Mouse (Mus musculus) heart, embryonic 13.5 days (tissue): ENCODE data around the gene Adgrl2. TPM values are rescaled to one million over a fixed set of nuclear protein-coding genes. Genes with fewer than 3 reads are reported as not detected.

ENCODE experiments used
- ATAC-seq: fragments of 200-750 bp; cut with Nextera tagmentation; 2 replicates; pipeline ENCODE4 v1.8.0; 2017; ENCODE audit warnings: moderate TSS enrichment; ENCODE audit not compliant: insufficient number of reproducible peaks, low FRiP score, low TSS enrichment; ENCODE audit errors: extremely low read depth
- H3K27ac ChIP-seq: fragments of 300-500 bp; sonication (generic); replicated peaks from 2 replicates; pipeline ENCODE4 v1.5.1; 2015; ENCODE audit warnings: moderate library complexity, mild to moderate bottlenecking, inconsistent platforms
- H3K27me3 ChIP-seq: fragments of 300-500 bp; sonication (generic); replicated peaks from 2 replicates; pipeline ENCODE4 v1.6.1; 2015; ENCODE audit warnings: mild to moderate bottlenecking, inconsistent platforms
- H3K36me3 ChIP-seq: fragments of 300-500 bp; sonication (generic); 2 replicates; pipeline ENCODE4 v1.6.1; 2015; ENCODE audit warnings: mild to moderate bottlenecking, inconsistent platforms
- H3K4me1 ChIP-seq: fragments of 300-500 bp; sonication (generic); 2 replicates; pipeline ENCODE4 v1.6.1; 2015; ENCODE audit warnings: inconsistent platforms
- H3K4me2 ChIP-seq: fragments of 300-500 bp; sonication (generic); 2 replicates; pipeline ENCODE4 v1.6.1; 2015; ENCODE audit warnings: inconsistent platforms, mild to moderate bottlenecking, moderate library complexity
- H3K4me3 ChIP-seq: fragments of 300-500 bp; sonication (generic); 2 replicates; pipeline ENCODE4 v1.5.1; 2015; ENCODE audit warnings: moderate library complexity, mild to moderate bottlenecking, inconsistent platforms
- H3K9ac ChIP-seq: fragments of 300-500 bp; sonication (generic); 2 replicates; pipeline ENCODE4 v1.6.1; 2015; ENCODE audit warnings: inconsistent platforms, mild to moderate bottlenecking, moderate library complexity
- H3K9me3 ChIP-seq: fragments of 300-500 bp; sonication (generic); 2 replicates; pipeline ENCODE4 v1.6.1; 2016; ENCODE audit warnings: inconsistent platforms
- WGBS: fragments of 180-500 bp; shearing (Covaris S2); methylation state at CpG from one replicate; pipeline ENCODE4 v1.1.7; 2015; ENCODE audit warnings: mixed read lengths; 5-methylcytosine and 5-hydroxymethylcytosine counted together
- polyA plus RNA-seq: library from polyadenylated mRNA; unstranded; fragments of >200 nt; fragmentation: Nextera tagmentation; extraction: Ambion mirVana; gene quantifications from 2 replicates; pipeline ENCODE4 v1.2.1, GENCODE M21; 2015

Adgrl2 gene
- polyA plus RNA-seq, 1 experiment from 2014 or later = 34.4 TPM

- no peak overlapping the region for H3K9ac ChIP-seq
- H3K27me3 ChIP-seq = no peaks in the 10 kb centered on the region
- 86% methylated on average over 5 of the region's 5 CpGs for WGBS
- H3K27ac ChIP-seq = no peak overlapping the region
- H3K9me3 ChIP-seq = no peaks in the 10 kb centered on the region
- no peak for ATAC-seq
- peaks cover 15% of the 10 kb centered on the region for H3K4me1 ChIP-seq
- H3K36me3 ChIP-seq = no peaks in the 10 kb centered on the region
- no peak overlapping the region for H3K4me2 ChIP-seq
- no peak overlapping the region for H3K4me3 ChIP-seq
Observed at GRCm38 (mm10) chr3:148881431-148881830, 108.9 kb downstream of the Adgrl2 start.

- WGBS = 71% methylated on average over 5 of the region's 5 CpGs
- no peak overlapping the region for H3K4me3 ChIP-seq
Observed at GRCm38 (mm10) chr3:148872563-148872962, 117.8 kb downstream of the Adgrl2 start.

GRCm38 (mm10) chr3:148871792-148872464, 118.4 kb downstream of the Adgrl2 start:
- ATAC-seq = no peak
- peaks cover 22% of the 10 kb centered on the region for H3K4me1 ChIP-seq
- no peak overlapping the region for H3K4me3 ChIP-seq
- H3K27me3 ChIP-seq = no peaks in the 10 kb centered on the region
- H3K9me3 ChIP-seq = no peaks in the 10 kb centered on the region
- WGBS = 73% methylated on average over 5 of the region's 5 CpGs
- H3K4me2 ChIP-seq = no peak overlapping the region
- peaks cover 7% of the 10 kb centered on the region for H3K36me3 ChIP-seq
- H3K27ac ChIP-seq = no peak overlapping the region
- H3K9ac ChIP-seq = no peak overlapping the region

More at GRCm38 (mm10) chr3:148872563-148872962, 117.8 kb downstream of the Adgrl2 start:
- Histone ChIP-seq H3K4me2 (no peak overlapping the region), H3K4me1 (peaks cover 18% of the 10 kb centered on the region), H3K9me3 (no peaks in the 10 kb centered on the region), H3K27me3 (no peaks in the 10 kb centered on the region), H3K36me3 (peaks cover 7% of the 10 kb centered on the region), H3K9ac (no peak overlapping the region), H3K27ac (no peak overlapping the region)
- no peak for ATAC-seq

- H3K27ac ChIP-seq = no peak overlapping the region
- H3K4me2 ChIP-seq = no peak overlapping the region
- H3K27me3 ChIP-seq = no peaks in the 10 kb centered on the region
- peaks cover 31% of the 10 kb centered on the region for H3K4me1 ChIP-seq
- no peaks in the 10 kb centered on the region for H3K9me3 ChIP-seq
- H3K4me3 ChIP-seq = no peak overlapping the region
- no peak overlapping the region for H3K9ac ChIP-seq
- H3K36me3 ChIP-seq = peaks cover 27% of the 10 kb centered on the region
- ATAC-seq = no peak
- 52% methylated on average over 8 of the region's 8 CpGs for WGBS
Observed at GRCm38 (mm10) chr3:148867618-148868017, 122.7 kb downstream of the Adgrl2 start.

- no peaks in the 10 kb centered on the region for H3K27me3 ChIP-seq
- peak overlapping the region; percentile 49; the same call in 1 of the 2 replicates for H3K4me2 ChIP-seq
- peaks cover 26% of the 10 kb centered on the region for H3K4me1 ChIP-seq
- H3K36me3 ChIP-seq = peaks cover 21% of the 10 kb centered on the region; the same call in 1 of the 2 replicates
- WGBS = 68% methylated on average over 5 of the region's 5 CpGs
- H3K9ac ChIP-seq = no peak overlapping the region; the same call in 1 of the 2 replicates
- no peak for ATAC-seq
- no peaks in the 10 kb centered on the region for H3K9me3 ChIP-seq
- no peak overlapping the region for H3K4me3 ChIP-seq
- H3K27ac ChIP-seq = peak overlapping the region; percentile 70
Observed at GRCm38 (mm10) chr3:148866633-148867032, 123.7 kb downstream of the Adgrl2 start.

GRCm38 (mm10) chr3:148866053-148866452, 124.3 kb downstream of the Adgrl2 start:
- no peak overlapping the region for H3K4me3 ChIP-seq
- H3K27me3 ChIP-seq = no peaks in the 10 kb centered on the region
- H3K4me1 ChIP-seq = peaks cover 23% of the 10 kb centered on the region
- H3K9ac ChIP-seq = peak overlapping the region; percentile 61; the same call in 1 of the 2 replicates
- H3K9me3 ChIP-seq = no peaks in the 10 kb centered on the region
- peak overlapping the region; percentile 49 for H3K4me2 ChIP-seq
- 46% methylated on average over 7 of the region's 7 CpGs for WGBS
- peak overlapping the region; percentile 70 for H3K27ac ChIP-seq
- ATAC-seq = no peak
- H3K36me3 ChIP-seq = peaks cover 21% of the 10 kb centered on the region; the same call in 1 of the 2 replicates

GRCm38 (mm10) chr3:148865234-148865633, 125.1 kb downstream of the Adgrl2 start:
- peaks cover 21% of the 10 kb centered on the region; the same call in 1 of the 2 replicates for H3K36me3 ChIP-seq
- H3K27me3 ChIP-seq = no peaks in the 10 kb centered on the region
- no peak overlapping the region for H3K9ac ChIP-seq
- WGBS = 71% methylated on average over 7 of the region's 7 CpGs
- no peak overlapping the region for H3K4me2 ChIP-seq
- no peak overlapping the region for H3K4me3 ChIP-seq
- no peaks in the 10 kb centered on the region for H3K9me3 ChIP-seq
- no peak overlapping the region for H3K27ac ChIP-seq
- ATAC-seq = no peak
- peaks cover 23% of the 10 kb centered on the region for H3K4me1 ChIP-seq

- no peak overlapping the region for H3K4me2 ChIP-seq
- no peaks in the 10 kb centered on the region for H3K27me3 ChIP-seq
- H3K27ac ChIP-seq = no peak overlapping the region
- H3K36me3 ChIP-seq = peaks cover 47% of the 10 kb centered on the region
- ATAC-seq = no peak
- no peak overlapping the region for H3K9ac ChIP-seq
- 75% methylated on average over 7 of the region's 7 CpGs for WGBS
- H3K4me3 ChIP-seq = no peak overlapping the region
- H3K4me1 ChIP-seq = peaks cover 14% of the 10 kb centered on the region
- H3K9me3 ChIP-seq = no peaks in the 10 kb centered on the region
Observed at GRCm38 (mm10) chr3:148861860-148862259, 128.5 kb downstream of the Adgrl2 start.

GRCm38 (mm10) chr3:148854306-148854910, 135.9 kb downstream of the Adgrl2 start:
- peaks cover 49% of the 10 kb centered on the region for H3K36me3 ChIP-seq
- peak overlapping the region; percentile 37; the same call in 1 of the 2 replicates for H3K9ac ChIP-seq
- no peak for ATAC-seq
- H3K4me3 ChIP-seq = peak overlapping the region; percentile 9; the same call in 1 of the 2 replicates
- peaks cover 21% of the 10 kb centered on the region for H3K4me1 ChIP-seq
- H3K9me3 ChIP-seq = no peaks in the 10 kb centered on the region
- no peak overlapping the region for H3K27ac ChIP-seq
- WGBS = 43% methylated on average over 12 of the region's 12 CpGs
- H3K4me2 ChIP-seq = peak overlapping the region; percentile 43
- no peaks in the 10 kb centered on the region for H3K27me3 ChIP-seq

- H3K9me3 ChIP-seq = no peaks in the 10 kb centered on the region
- H3K36me3 ChIP-seq = peaks cover 49% of the 10 kb centered on the region
- no peak overlapping the region for H3K4me2 ChIP-seq
- H3K27ac ChIP-seq = no peak overlapping the region
- no peak overlapping the region for H3K9ac ChIP-seq
- H3K27me3 ChIP-seq = no peaks in the 10 kb centered on the region
- no peak overlapping the region for H3K4me3 ChIP-seq
- peaks cover 21% of the 10 kb centered on the region for H3K4me1 ChIP-seq
- 37% methylated on average over 8 of the region's 8 CpGs for WGBS
- no peak for ATAC-seq
Observed at GRCm38 (mm10) chr3:148853372-148853771, 137.0 kb downstream of the Adgrl2 start.

GRCm38 (mm10) chr3:148852556-148852955, 137.8 kb downstream of the Adgrl2 start:
- no peak overlapping the region for H3K4me3 ChIP-seq
- WGBS = 72% methylated on average over 12 of the region's 12 CpGs
- no peak overlapping the region for H3K9ac ChIP-seq
- ATAC-seq = no peak
- no peaks in the 10 kb centered on the region for H3K27me3 ChIP-seq
- H3K4me2 ChIP-seq = no peak overlapping the region
- no peaks in the 10 kb centered on the region for H3K9me3 ChIP-seq
- H3K36me3 ChIP-seq = peaks cover 51% of the 10 kb centered on the region
- no peak overlapping the region for H3K27ac ChIP-seq
- H3K4me1 ChIP-seq = peaks cover 21% of the 10 kb centered on the region
